Mouse (Mus musculus) C2C12 (cell line): Measurements from ENCODE around the gene Enc1.

Source experiments
- CEBPB ChIP-seq: IDR thresholded peaks from one replicate; pipeline ENCODE4 v1.6.1; 2011; ENCODE audit warnings: low read depth, mild to moderate bottlenecking, control low read depth, moderate library complexity
- CTCF ChIP-seq: IDR thresholded peaks from one replicate; pipeline ENCODE4 v1.5.1; 2011; ENCODE audit not compliant: control insufficient read depth, insufficient read depth, insufficient read length
- FOSL1 ChIP-seq: IDR thresholded peaks from one replicate; pipeline ENCODE4 v1.8.0; 2011; ENCODE audit warnings: mild to moderate bottlenecking, low read length; ENCODE audit not compliant: poor library complexity, insufficient read depth, severe bottlenecking
- MAX ChIP-seq: IDR thresholded peaks from one replicate; pipeline ENCODE4 v1.6.1; 2011; ENCODE audit warnings: mild to moderate bottlenecking, control low read depth
- MYOD1 ChIP-seq: IDR thresholded peaks from one replicate; pipeline ENCODE4 v1.6.1; 2011; ENCODE audit warnings: low read depth; ENCODE audit not compliant: control insufficient read depth, insufficient read length
- MYOG ChIP-seq: IDR thresholded peaks from one replicate; pipeline ENCODE4 v1.6.1; 2011; ENCODE audit not compliant: control insufficient read depth, insufficient read length; ENCODE audit errors: extremely low read depth
- USF1 ChIP-seq: IDR thresholded peaks from one replicate; pipeline ENCODE4 v1.6.1; 2011; ENCODE audit warnings: low read depth, mild to moderate bottlenecking, control low read depth, moderate library complexity

DNA sequence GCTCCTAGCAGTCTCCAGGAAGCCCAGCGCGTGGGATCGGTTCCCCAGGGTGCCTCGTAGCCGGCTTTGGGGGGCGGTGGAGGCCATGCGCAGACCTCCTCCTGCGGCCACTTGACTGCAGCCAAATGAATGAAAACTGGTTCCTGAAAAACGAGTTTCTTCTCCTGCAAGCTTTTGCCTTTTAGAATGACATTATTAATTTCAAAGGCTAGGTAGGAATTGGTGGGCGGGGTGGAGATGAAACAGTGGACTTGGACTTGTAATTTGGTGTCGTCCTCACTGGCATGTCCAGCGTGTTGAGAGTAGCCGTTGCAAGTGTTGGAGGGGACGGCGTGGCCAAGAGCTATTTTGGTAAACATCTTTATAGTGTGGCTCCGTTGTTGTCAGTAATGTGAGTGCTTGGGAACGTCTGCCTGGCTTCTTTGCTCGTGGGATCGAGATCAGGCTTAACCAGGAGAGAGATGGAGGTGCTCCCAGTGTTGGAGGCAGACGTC lies 929 bp downstream of the Enc1 start:
- TF ChIP-seq CTCF: no peak
- TF ChIP-seq USF1: no peak
- no peak for TF ChIP-seq MAX
- TF ChIP-seq CEBPB: no peak
- TF ChIP-seq MYOG: no peak
- no peak for TF ChIP-seq MYOD1
- no peak for TF ChIP-seq FOSL1
